Mouse (Mus musculus) forebrain, postnatal 0 days (tissue): ENCODE data around the gene Atp6v0a2. TPM values are rescaled to one million over a fixed set of nuclear protein-coding genes. Genes with fewer than 3 reads are reported as not detected.

ENCODE experiments used
- ATAC-seq: fragments of 200-750 bp; cut with Nextera tagmentation; 2 replicates; pipeline ENCODE4 v1.8.0; 2017; ENCODE audit warnings: mild to moderate bottlenecking, moderate library complexity
- DNase-seq: peaks from one replicate; pipeline ENCODE4 v3.0.0-alpha.2; 2015
- H3K27ac ChIP-seq: fragments of 300-500 bp; sonication (generic); 2 replicates; pipeline ENCODE4 v1.5.1; 2014; ENCODE audit warnings: low read depth, mild to moderate bottlenecking, antibody characterized with exemption, low read length, moderate library complexity, mixed read lengths
- H3K27me3 ChIP-seq: fragments of 300-500 bp; sonication (generic); 2 replicates; pipeline ENCODE4 v1.6.1; 2014; ENCODE audit warnings: mild to moderate bottlenecking, low read length, mixed read lengths; ENCODE audit not compliant: insufficient read depth
- H3K36me3 ChIP-seq: fragments of 300-500 bp; sonication (generic); 2 replicates; pipeline ENCODE4 v1.6.1; 2014; ENCODE audit warnings: mild to moderate bottlenecking, moderate library complexity; ENCODE audit not compliant: insufficient read depth
- H3K4me1 ChIP-seq: fragments of 300-500 bp; sonication (generic); 2 replicates; pipeline ENCODE4 v1.6.1; 2014; ENCODE audit warnings: antibody characterized with exemption; ENCODE audit not compliant: insufficient read depth
- H3K4me2 ChIP-seq: fragments of 300-500 bp; sonication (generic); 2 replicates; pipeline ENCODE4 v1.6.1; 2014; ENCODE audit warnings: low read depth, mild to moderate bottlenecking, moderate library complexity
- H3K4me3 ChIP-seq: fragments of 300-500 bp; sonication (generic); 2 replicates; pipeline ENCODE4 v1.5.1; 2014; ENCODE audit warnings: low read depth, low read length, mixed read lengths
- H3K9ac ChIP-seq: fragments of 300-500 bp; sonication (generic); 2 replicates; pipeline ENCODE4 v1.6.1; 2014; ENCODE audit warnings: mild to moderate bottlenecking
- H3K9me3 ChIP-seq: fragments of 300-500 bp; sonication (generic); 2 replicates; pipeline ENCODE4 v1.6.1; 2016; ENCODE audit warnings: low read length
- CTCF ChIP-seq: sonication (generic); IDR thresholded peaks from 2 replicates; pipeline ENCODE4 v1.5.1; 2016; ENCODE audit warnings: antibody characterized with exemption, control low read depth, low read depth
- WGBS: fragments of 180-500 bp; shearing (Covaris S2); extraction: QIAGEN DNeasy Blood & Tissue Kit; methylation state at CpG from one replicate; pipeline ENCODE4 v1.1.7; 2014; 5-methylcytosine and 5-hydroxymethylcytosine counted together
- polyA plus RNA-seq: library from polyadenylated mRNA; unstranded; fragments of >200 nt; fragmentation: Nextera tagmentation; extraction: Ambion mirVana; gene quantifications from 2 replicates; pipeline ENCODE4 v1.2.1, GENCODE M21; 2015
- total RNA-seq: library from RNA; depleted of rRNA; stranded (reverse); fragments of >200 nt; gene quantifications from 2 replicates; pipeline ENCODE4 v1.2.3, GENCODE M21; 2014

Atp6v0a2 gene
- total and polyA plus RNA-seq, 2 experiments from 2014 or later = 20.1 to 21.2 TPM

DNA sequence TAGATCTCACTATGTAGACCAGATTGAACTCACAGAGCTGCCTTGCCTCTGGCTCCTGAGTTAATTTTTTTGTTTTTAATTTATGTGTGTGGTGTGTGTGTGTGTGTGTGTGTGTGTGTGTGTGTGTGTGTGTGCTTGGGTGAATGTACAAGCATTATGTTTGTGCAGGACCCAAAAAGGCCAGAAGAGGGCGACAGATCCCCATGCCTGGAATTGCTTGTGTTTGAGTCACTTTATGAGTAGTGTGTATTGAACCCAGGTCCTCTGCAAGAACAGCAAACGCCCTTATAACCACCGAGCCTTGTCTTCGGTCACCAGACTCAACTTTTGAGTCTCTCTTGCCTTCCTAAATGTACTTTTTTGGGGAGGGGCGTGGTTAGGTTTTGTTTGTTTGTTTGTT lies 26.0 kb upstream of the Atp6v0a2 start:
- Histone ChIP-seq H3K36me3 (peaks cover 3% of the 10 kb centered on the region), H3K4me2 (no peak overlapping the region), H3K4me1 (peaks cover 7% of the 10 kb centered on the region), H3K4me3 (no peak overlapping the region), H3K9me3 (no peaks in the 10 kb centered on the region), H3K9ac (no peak overlapping the region), H3K27ac (no peak overlapping the region), H3K27me3 (no peaks in the 10 kb centered on the region)
- 74% methylated on average over 5 of the region's 5 CpGs for WGBS
- DNase-seq (peak; percentile 69), ATAC-seq (no peak)
- TF ChIP-seq CTCF = peak; percentile 74

- WGBS = 95% methylated on average over 4 of the region's 4 CpGs
- TF ChIP-seq CTCF = no peak
Observed at GRCm38 (mm10) chr5:124604296-124604695, 24.1 kb upstream of the Atp6v0a2 start.

DNA sequence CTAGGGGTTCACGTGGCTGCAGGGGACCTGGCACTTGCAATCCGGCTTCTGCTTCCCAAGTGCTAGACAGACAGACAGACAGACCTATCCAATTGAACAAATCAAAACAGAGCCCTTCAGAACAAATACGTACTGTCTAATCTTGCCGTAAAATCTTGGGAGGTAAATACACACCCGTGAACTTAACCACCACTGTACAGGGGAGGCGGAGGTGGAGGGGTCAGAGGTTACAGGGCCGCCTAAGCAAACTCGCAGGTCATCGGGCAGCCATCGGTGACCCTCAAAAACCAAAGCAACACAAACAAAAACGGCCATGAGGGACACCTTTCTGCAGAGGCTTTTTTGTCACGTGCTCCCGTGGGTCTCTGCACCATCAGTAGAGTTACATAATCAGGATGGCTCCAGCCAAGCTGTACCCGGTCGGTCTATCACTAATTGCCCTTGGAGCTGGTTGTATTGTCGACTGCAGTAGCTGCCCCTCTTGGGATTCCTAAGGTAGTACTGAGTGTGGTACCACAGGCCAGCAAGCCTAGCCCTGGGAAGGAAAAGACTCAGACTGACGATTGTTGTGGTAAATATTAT lies 23.2 kb upstream of the Atp6v0a2 start:
- WGBS = 89% methylated on average over 17 of the region's 17 CpGs
- Histone ChIP-seq H3K4me2 (no peak overlapping the region), H3K4me3 (no peak overlapping the region), H3K4me1 (no peaks in the 10 kb centered on the region), H3K9ac (no peak overlapping the region), H3K9me3 (no peaks in the 10 kb centered on the region), H3K27me3 (no peaks in the 10 kb centered on the region), H3K27ac (no peak overlapping the region), H3K36me3 (peaks cover 3% of the 10 kb centered on the region)
- DNase-seq (no peak), ATAC-seq (no peak)
- no peak for TF ChIP-seq CTCF

More at GRCm38 (mm10) chr5:124604296-124604695, 24.1 kb upstream of the Atp6v0a2 start:
- no peak for DNase-seq
- no peaks in the 10 kb centered on the region for H3K27me3 ChIP-seq
- no peak for ATAC-seq
- no peak overlapping the region for H3K27ac ChIP-seq
- no peak overlapping the region for H3K4me2 ChIP-seq
- H3K4me3 ChIP-seq = no peak overlapping the region
- H3K9me3 ChIP-seq = no peaks in the 10 kb centered on the region
- H3K4me1 ChIP-seq = peaks cover 4% of the 10 kb centered on the region; the same call in 1 of the 2 replicates
- H3K36me3 ChIP-seq = peaks cover 3% of the 10 kb centered on the region
- H3K9ac ChIP-seq = no peak overlapping the region

DNA sequence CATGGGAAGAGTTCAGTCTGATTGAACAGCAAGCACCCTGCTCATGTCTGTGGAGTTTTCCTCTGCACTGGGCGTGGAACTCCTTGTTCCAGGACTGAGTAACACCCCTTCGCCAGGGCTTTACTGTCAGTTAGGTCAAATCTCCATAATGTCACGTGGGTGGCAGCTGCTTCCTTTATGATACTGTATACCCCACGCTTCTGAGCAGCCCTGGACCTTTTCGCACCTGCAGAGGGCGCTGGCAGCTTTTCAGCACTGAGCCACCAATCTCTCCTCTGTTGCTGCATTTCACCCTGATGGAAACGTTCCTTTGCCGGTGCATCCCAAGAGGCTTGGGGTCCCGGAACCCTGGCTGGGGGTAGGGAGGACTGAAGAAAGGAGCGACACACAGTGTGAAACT lies 17.4 kb upstream of the Atp6v0a2 start:
- Histone ChIP-seq H3K4me2 (no peak overlapping the region), H3K27ac (no peak overlapping the region), H3K9me3 (no peaks in the 10 kb centered on the region), H3K9ac (no peak overlapping the region), H3K4me1 (no peaks in the 10 kb centered on the region), H3K36me3 (peaks cover 34% of the 10 kb centered on the region), H3K27me3 (no peaks in the 10 kb centered on the region), H3K4me3 (no peak overlapping the region)
- ATAC-seq (no peak), DNase-seq (no peak)
- 77% methylated on average over 10 of the region's 10 CpGs for WGBS
- TF ChIP-seq CTCF = no peak

- peaks cover 45% of the 10 kb centered on the region for H3K36me3 ChIP-seq
- H3K27ac ChIP-seq = no peak overlapping the region
- no peak overlapping the region for H3K9ac ChIP-seq
- TF ChIP-seq CTCF = no peak
- ATAC-seq (no peak), DNase-seq (no peak)
- H3K4me2 ChIP-seq = no peak overlapping the region
- H3K27me3 ChIP-seq = no peaks in the 10 kb centered on the region
- WGBS = 83% methylated on average over 11 of the region's 11 CpGs
- H3K4me1 ChIP-seq = no peaks in the 10 kb centered on the region
- H3K4me3 ChIP-seq = no peak overlapping the region
- no peaks in the 10 kb centered on the region for H3K9me3 ChIP-seq
Observed at GRCm38 (mm10) chr5:124614709-124615108, 13.7 kb upstream of the Atp6v0a2 start.

DNA sequence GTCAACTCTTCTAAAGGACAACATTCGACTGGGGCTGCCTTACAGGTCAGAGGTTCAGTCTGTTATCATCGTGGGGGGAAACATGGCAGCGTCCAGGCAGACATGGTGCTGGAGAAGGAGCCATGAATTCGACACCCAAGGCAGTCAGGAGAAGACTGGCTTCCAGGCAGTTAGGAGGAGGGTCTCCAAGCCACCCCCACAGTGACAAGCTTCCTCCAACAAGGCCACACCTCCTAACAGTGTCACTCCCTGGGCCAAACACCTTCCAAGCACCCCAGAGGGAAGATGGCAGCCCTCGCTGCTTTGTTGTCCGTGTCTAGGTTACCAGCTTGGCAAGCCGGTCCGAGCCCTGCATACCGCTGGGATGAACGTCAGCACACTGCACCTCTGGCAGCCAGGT lies 9.7 kb upstream of the Atp6v0a2 start:
- DNase-seq = no peak
- ATAC-seq = no peak
- Histone ChIP-seq H3K9ac (no peak overlapping the region), H3K9me3 (no peaks in the 10 kb centered on the region), H3K4me3 (no peak overlapping the region), H3K36me3 (peaks cover 31% of the 10 kb centered on the region), H3K4me1 (no peaks in the 10 kb centered on the region), H3K27ac (no peak overlapping the region), H3K4me2 (no peak overlapping the region), H3K27me3 (no peaks in the 10 kb centered on the region)
- 81% methylated on average over 10 of the region's 10 CpGs for WGBS
- TF ChIP-seq CTCF = no peak

DNA sequence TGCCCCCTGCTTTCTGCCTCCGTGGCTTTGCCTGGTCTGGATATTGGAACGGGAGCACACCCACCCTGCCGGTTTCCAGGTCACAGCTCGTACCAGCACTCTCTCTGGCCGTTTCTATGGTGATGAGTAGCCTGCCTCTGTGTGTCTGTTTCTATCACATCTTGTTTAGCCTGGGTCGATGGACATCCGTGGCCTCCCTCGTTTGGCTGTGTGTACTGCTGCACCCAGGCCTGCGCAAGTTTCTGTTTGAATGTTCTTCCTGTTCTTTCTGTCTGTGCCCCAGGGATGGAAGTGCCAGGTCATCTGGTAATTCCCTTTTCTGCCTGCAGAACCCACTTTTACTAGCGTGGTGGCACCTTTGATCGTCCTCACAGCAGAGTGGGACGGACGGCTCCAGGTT lies 7.0 kb upstream of the Atp6v0a2 start:
- no peaks in the 10 kb centered on the region for H3K9me3 ChIP-seq
- no peak overlapping the region for H3K9ac ChIP-seq
- H3K4me1 ChIP-seq = no peaks in the 10 kb centered on the region
- no peak overlapping the region for H3K27ac ChIP-seq
- H3K36me3 ChIP-seq = peaks cover 27% of the 10 kb centered on the region
- H3K4me2 ChIP-seq = no peak overlapping the region
- no peak for DNase-seq
- no peak for TF ChIP-seq CTCF
- no peak; the same call in 1 of the 2 replicates for ATAC-seq
- no peaks in the 10 kb centered on the region for H3K27me3 ChIP-seq
- H3K4me3 ChIP-seq = no peak overlapping the region
- 79% methylated on average over 13 of the region's 13 CpGs for WGBS
